8 mouse cellular contexts compared by ENCODE assay signal in the genomic region with DNA sequence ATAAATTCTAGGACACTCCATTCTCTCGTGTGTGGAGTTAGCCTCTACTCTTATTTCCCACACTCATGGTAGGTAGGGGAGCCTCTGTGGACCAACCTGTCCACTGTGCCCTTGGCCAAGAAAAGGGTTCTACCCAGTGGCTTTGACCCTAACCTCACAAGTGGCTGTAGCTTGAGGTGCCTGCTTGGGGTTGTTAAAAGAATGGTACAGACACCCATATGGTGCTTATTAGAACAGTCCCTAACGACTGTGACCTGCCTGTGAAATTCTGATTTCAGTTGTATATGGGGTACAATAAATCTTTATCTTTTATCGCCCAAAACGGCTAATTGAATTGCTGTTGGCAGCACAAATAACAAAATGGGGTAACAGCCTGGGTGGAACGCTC. TPM values are rescaled to one million over a fixed set of nuclear protein-coding genes. Genes with fewer than 3 reads are reported as not detected.
DNase-seq lines count a peak whose midpoint lies in the region; ATAC-seq lines count a peak whose summit lies in the region.

No protein-coding gene starts in this region.

- no peak for ATAC-seq in kidney, embryonic 15.5 days (replicated peaks; ENCODE audit: low FRiP score)
- no peak; the same call in 1 of the 2 replicates for ATAC-seq in embryonic facial prominence, embryonic 11.5 days (replicated peaks; ENCODE audit: insufficient number of reproducible peaks, low FRiP score, low TSS enrichment, low read depth)
- ATAC-seq in hindbrain, embryonic 16.5 days = no peak
- peak; percentile 10; the same call in 1 of the 2 replicates for ATAC-seq in midbrain, embryonic 14.5 days (ENCODE audit: low FRiP score, low TSS enrichment)

- peaks cover 65% of the 10 kb centered on the region for H3K4me1 ChIP-seq in kidney, embryonic 15.5 days
- peaks cover 8% of the 10 kb centered on the region for H3K4me1 ChIP-seq in embryonic facial prominence, embryonic 11.5 days (ENCODE audit: control insufficient read depth, insufficient read depth, low read length)
- peaks cover 55% of the 10 kb centered on the region for H3K4me1 ChIP-seq in hindbrain, embryonic 16.5 days (ENCODE audit: control insufficient read depth, insufficient read depth, low read depth, low read length)
- H3K4me1 ChIP-seq in midbrain, embryonic 14.5 days (ENCODE audit: control insufficient read depth, insufficient read depth, low read length) = peaks cover 52% of the 10 kb centered on the region

- peak overlapping the region; percentile 98 for H3K4me2 ChIP-seq in kidney, embryonic 15.5 days
- peak overlapping the region; percentile 99 for H3K4me2 ChIP-seq in embryonic facial prominence, embryonic 11.5 days (ENCODE audit: low read depth, low read length)
- H3K4me2 ChIP-seq in hindbrain, embryonic 16.5 days (ENCODE audit: low read length) = peak overlapping the region; percentile 97
- H3K4me2 ChIP-seq in midbrain, embryonic 14.5 days (ENCODE audit: low read length) = peak overlapping the region; percentile 99

- H3K36me3 ChIP-seq in kidney, embryonic 15.5 days = peaks cover 29% of the 10 kb centered on the region
- H3K36me3 ChIP-seq in embryonic facial prominence, embryonic 11.5 days (replicated peaks; ENCODE audit: control insufficient read depth, insufficient read depth, low read depth, low read length) = no peaks in the 10 kb centered on the region
- no peaks in the 10 kb centered on the region for H3K36me3 ChIP-seq in hindbrain, embryonic 16.5 days (ENCODE audit: control insufficient read depth, insufficient read depth, low read length)
- peaks cover 18% of the 10 kb centered on the region for H3K36me3 ChIP-seq in midbrain, embryonic 14.5 days (ENCODE audit: control insufficient read depth, insufficient read depth, low read length)

- H3K9ac ChIP-seq in kidney, embryonic 15.5 days = no peak overlapping the region; the same call in 1 of the 2 replicates
- no peak overlapping the region for H3K9ac ChIP-seq in embryonic facial prominence, embryonic 11.5 days (replicated peaks; ENCODE audit: low read length)
- H3K9ac ChIP-seq in hindbrain, embryonic 16.5 days (ENCODE audit: low read depth, low read length) = peak overlapping the region; percentile 76; the same call in 1 of the 2 replicates
- H3K9ac ChIP-seq in midbrain, embryonic 14.5 days (replicated peaks; ENCODE audit: low read length) = peak overlapping the region; percentile 67

- no peaks in the 10 kb centered on the region for H3K27me3 ChIP-seq in kidney, embryonic 15.5 days
- H3K27me3 ChIP-seq in embryonic facial prominence, embryonic 11.5 days (ENCODE audit: control insufficient read depth, insufficient read depth, low read length) = no peaks in the 10 kb centered on the region
- no peaks in the 10 kb centered on the region for H3K27me3 ChIP-seq in hindbrain, embryonic 16.5 days (replicated peaks; ENCODE audit: control insufficient read depth, insufficient read depth, low read length)
- H3K27me3 ChIP-seq in midbrain, embryonic 14.5 days (ENCODE audit: control insufficient read depth, insufficient read depth, low read length) = no peaks in the 10 kb centered on the region

- H3K27ac ChIP-seq in kidney, embryonic 15.5 days = peak overlapping the region; percentile 99
- H3K27ac ChIP-seq in embryonic facial prominence, embryonic 11.5 days (replicated peaks; ENCODE audit: low read depth, low read length) = peak overlapping the region; percentile 57; the same call in 1 of the 2 replicates
- peak overlapping the region; percentile 85 for H3K27ac ChIP-seq in hindbrain, embryonic 16.5 days (ENCODE audit: low read depth, low read length)
- H3K27ac ChIP-seq in midbrain, embryonic 14.5 days (replicated peaks; ENCODE audit: low read depth, low read length) = peak overlapping the region; percentile 81

- H3K9me3 ChIP-seq in kidney, embryonic 15.5 days (replicated peaks) = peaks cover 3% of the 10 kb centered on the region; the same call in 1 of the 2 replicates
- H3K9me3 ChIP-seq in embryonic facial prominence, embryonic 11.5 days (replicated peaks; ENCODE audit: control insufficient read depth, low read length) = no peaks in the 10 kb centered on the region
- H3K9me3 ChIP-seq in hindbrain, embryonic 16.5 days (ENCODE audit: control insufficient read depth, low read length) = peaks cover 3% of the 10 kb centered on the region; the same call in 1 of the 2 replicates
- no peaks in the 10 kb centered on the region for H3K9me3 ChIP-seq in midbrain, embryonic 14.5 days (ENCODE audit: control insufficient read depth, low read length)

- 9% methylated on average over 5 of the region's 5 CpGs for WGBS in kidney, embryonic 15.5 days
- 29% methylated on average over 5 of the region's 5 CpGs for WGBS in embryonic facial prominence, embryonic 11.5 days
- 14% methylated on average over 5 of the region's 5 CpGs for WGBS in hindbrain, embryonic 16.5 days
- WGBS in midbrain, embryonic 14.5 days = 21% methylated on average over 5 of the region's 5 CpGs

- H3K4me3 ChIP-seq in kidney, embryonic 15.5 days (replicated peaks) = peak overlapping the region; percentile 53
- H3K4me3 ChIP-seq in embryonic facial prominence, embryonic 11.5 days (ENCODE audit: low read depth, low read length) = peak overlapping the region; percentile 54; the same call in 1 of the 2 replicates
- H3K4me3 ChIP-seq in hindbrain, embryonic 16.5 days (ENCODE audit: low read length) = peak overlapping the region; percentile 55
- H3K4me3 ChIP-seq in midbrain, embryonic 14.5 days (replicated peaks; ENCODE audit: low read depth, low read length) = peak overlapping the region; percentile 54; the same call in 1 of the 2 replicates

- no peak for DNase-seq in kidney, postnatal 10 days
- DNase-seq in embryonic facial prominence, embryonic 11.5 days (ENCODE audit: low spot score) = no peak
- no peak for DNase-seq in midbrain, embryonic 14.5 days
- DNase-seq in cerebellum, postnatal 4 days (ENCODE audit: low spot score in 2 of 2) = no peak
- no peak for DNase-seq in thymus, adult 18-20 months
- no peak for DNase-seq in ovary, adult 18-20 months (ENCODE audit: low spot score)

RNA-seq across cellular contexts. Expression of gene Irf2bp2, which starts 8.9 kb away (rescaled TPM):
- polyA plus RNA-seq in kidney, embryonic 15.5 days (2015; fragmentation: Nextera tagmentation; extraction: Ambion mirVana) = 12.3 and 13.3 TPM in 2 replicates
- 6.5 and 6.9 TPM in 2 replicates for polyA plus RNA-seq in embryonic facial prominence, embryonic 11.5 days (2014; fragmentation: Nextera tagmentation; extraction: Ambion mirVana)
- polyA plus RNA-seq in hindbrain, embryonic 16.5 days (2015; fragmentation: Nextera tagmentation; extraction: Ambion mirVana) = 8.0 and 8.2 TPM in 2 replicates
- 7.8 and 9.8 TPM in 2 replicates for polyA plus RNA-seq in midbrain, embryonic 14.5 days (2014; fragmentation: Nextera tagmentation; extraction: Ambion mirVana)

Comparison
In these comparisons a context has a peak if more than half of its experiments do, and no peak if none do; other contexts are left out.
1. H3K9ac ChIP-seq: peak in hindbrain, embryonic 16.5 days (single experiment) and midbrain, embryonic 14.5 days (single experiment); none in kidney, embryonic 15.5 days (single experiment) and embryonic facial prominence, embryonic 11.5 days (single experiment).
2. Peak in every context shown above with its lines, with median percentiles within 50 percentile points of each other: H3K27ac ChIP-seq, H3K4me2 ChIP-seq and H3K4me3 ChIP-seq.